Mouse (Mus musculus) heart, adult 2 months (tissue): ENCODE results near the gene Zfp511.

ENCODE experiments used
- CTCF ChIP-seq: fragments of 200-600 bp; IDR thresholded peaks from 2 replicates; pipeline ENCODE4 v1.8.1; 2022; ENCODE audit warnings: antibody characterized with exemption, mild to moderate bottlenecking, moderate library complexity
- EP300 ChIP-seq: fragments of 200-500 bp; IDR thresholded peaks from 2 replicates; pipeline ENCODE4 v1.6.1; 2011; ENCODE audit warnings: low read depth, low read length, control low read depth; ENCODE audit not compliant: insufficient read depth
- POLR2A ChIP-seq: fragments of 200-500 bp; IDR thresholded peaks from 2 replicates; pipeline ENCODE4 v1.6.1; 2011; ENCODE audit warnings: mild to moderate bottlenecking, low read depth, low read length, control low read depth; ENCODE audit not compliant: insufficient read depth

DNA sequence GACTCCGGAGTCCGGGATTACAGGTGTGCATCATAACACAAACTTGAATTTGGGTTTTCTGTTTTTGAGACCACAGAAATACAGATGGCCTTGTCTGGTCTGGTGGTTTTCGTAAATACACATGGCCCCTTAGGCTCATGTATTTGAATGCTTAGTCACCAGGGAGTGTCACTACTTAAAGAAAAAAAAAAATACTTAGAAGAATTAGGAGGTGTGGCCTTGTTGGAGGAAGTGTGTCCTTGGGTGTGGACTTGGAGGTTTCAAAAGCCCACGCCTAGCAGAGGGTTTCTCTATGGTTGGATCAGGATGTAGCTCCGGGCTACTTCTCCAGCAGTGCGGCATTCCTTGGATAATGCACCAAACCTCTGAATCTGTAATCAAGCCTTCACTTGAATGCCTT, 41.5 kb downstream of the Zfp511 start:
- no peak for TF ChIP-seq CTCF
- TF ChIP-seq POLR2A, result no peak
- no peak for TF ChIP-seq EP300
